Mouse (Mus musculus) forebrain, embryonic 12.5 days (tissue): ENCODE data around the gene Pde6d. TPM values are rescaled to one million over a fixed set of nuclear protein-coding genes. Genes with fewer than 3 reads are reported as not detected.
A peak's percentile ranks its signal among the peaks of the same experiment; 100 is the strongest.

Experiments
- ATAC-seq: fragments of 200-750 bp; cut with Nextera tagmentation; 2 replicates; pipeline ENCODE4 v1.8.0; 2017; ENCODE audit warnings: moderate TSS enrichment; ENCODE audit not compliant: low FRiP score
- H3K27ac ChIP-seq: fragments of 300-500 bp; sonication (generic); 2 replicates; pipeline ENCODE4 v1.5.1; 2016; ENCODE audit warnings: mild to moderate bottlenecking
- H3K27me3 ChIP-seq: fragments of 300-500 bp; sonication (generic); 2 replicates; pipeline ENCODE4 v1.6.1; 2016; ENCODE audit warnings: mild to moderate bottlenecking
- H3K36me3 ChIP-seq: fragments of 300-500 bp; sonication (generic); replicated peaks from 2 replicates; pipeline ENCODE4 v1.6.1; 2016; ENCODE audit warnings: mild to moderate bottlenecking
- H3K4me1 ChIP-seq: fragments of 300-500 bp; sonication (generic); 2 replicates; pipeline ENCODE4 v1.6.1; 2016
- H3K4me2 ChIP-seq: fragments of 300-500 bp; sonication (generic); 2 replicates; pipeline ENCODE4 v1.6.1; 2016; ENCODE audit warnings: mild to moderate bottlenecking, moderate library complexity
- H3K4me3 ChIP-seq: fragments of 300-500 bp; sonication (generic); replicated peaks from 2 replicates; pipeline ENCODE4 v1.5.1; 2016; ENCODE audit warnings: mild to moderate bottlenecking
- H3K9ac ChIP-seq: fragments of 300-500 bp; sonication (generic); 2 replicates; pipeline ENCODE4 v1.6.1; 2016; ENCODE audit warnings: mild to moderate bottlenecking
- H3K9me3 ChIP-seq: fragments of 300-500 bp; sonication (generic); 2 replicates; pipeline ENCODE4 v1.6.1; 2016
- WGBS: fragments of 180-500 bp; shearing (Covaris S2); methylation state at CpG from one replicate; pipeline ENCODE4 v1.1.7; 2016; 5-methylcytosine and 5-hydroxymethylcytosine counted together
- polyA plus RNA-seq: library from polyadenylated mRNA; unstranded; fragments of >200 nt; fragmentation: Nextera tagmentation; extraction: Ambion mirVana; gene quantifications from 2 replicates; pipeline ENCODE4 v1.2.1, GENCODE M21; 2016

Pde6d gene
- polyA plus RNA-seq, 1 experiment from 2014 or later: 91.7 TPM

DNA sequence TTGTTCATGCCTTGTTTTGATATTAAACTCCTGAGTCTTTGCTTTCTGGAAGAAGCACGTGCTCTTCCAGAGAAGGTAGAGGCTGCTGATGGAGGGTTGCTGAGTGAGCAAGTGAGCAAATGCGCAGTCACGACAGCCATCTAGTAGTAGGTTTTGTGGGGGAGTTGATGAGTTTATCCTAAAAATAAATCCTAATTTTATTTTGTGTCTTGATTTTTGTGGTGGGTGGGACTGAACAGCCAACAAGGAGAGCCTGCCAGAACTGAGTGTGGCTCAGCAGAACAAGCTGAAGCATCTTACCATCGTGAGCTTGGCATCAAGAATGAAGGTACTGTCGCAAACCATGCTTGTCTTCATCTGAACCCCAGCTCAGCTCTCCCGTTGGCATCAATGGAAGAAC lies 14.1 kb upstream of the Pde6d start:
- no peak for ATAC-seq
- Histone ChIP-seq H3K36me3 (peaks cover 47% of the 10 kb centered on the region), H3K27ac (no peak overlapping the region), H3K27me3 (no peaks in the 10 kb centered on the region), H3K9me3 (no peaks in the 10 kb centered on the region), H3K4me1 (no peaks in the 10 kb centered on the region), H3K9ac (no peak overlapping the region), H3K4me2 (no peak overlapping the region), H3K4me3 (no peak overlapping the region)
- WGBS: 96% methylated on average over 6 of the region's 6 CpGs

DNA sequence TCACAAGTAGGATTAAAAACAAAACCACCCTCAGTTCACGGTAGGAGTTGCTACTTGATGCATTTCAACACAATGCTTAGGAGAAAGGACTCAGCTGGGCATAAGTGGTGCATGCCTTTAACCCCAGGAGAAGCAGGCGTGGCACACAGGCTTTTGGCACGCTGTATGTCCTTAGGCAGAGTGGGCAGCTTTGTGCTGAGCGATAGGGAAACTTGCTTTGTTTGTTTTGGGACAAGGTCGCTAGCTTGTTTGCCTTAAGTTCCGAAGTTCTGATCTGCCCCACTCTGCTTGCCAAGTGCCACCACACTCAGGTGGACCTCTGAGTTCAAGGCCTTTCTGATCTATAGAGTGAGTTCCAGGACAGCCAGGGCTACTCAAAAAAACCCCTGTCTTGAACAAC lies 12.9 kb upstream of the Pde6d start:
- 92% methylated on average over 6 of the region's 6 CpGs for WGBS
- no peaks in the 10 kb centered on the region for H3K4me1 ChIP-seq
- ATAC-seq: no peak
- H3K4me3 ChIP-seq: no peak overlapping the region
- H3K4me2 ChIP-seq: no peak overlapping the region
- H3K9me3 ChIP-seq: no peaks in the 10 kb centered on the region
- H3K27ac ChIP-seq: no peak overlapping the region
- no peaks in the 10 kb centered on the region for H3K27me3 ChIP-seq
- no peak overlapping the region for H3K9ac ChIP-seq
- H3K36me3 ChIP-seq: peaks cover 39% of the 10 kb centered on the region

DNA sequence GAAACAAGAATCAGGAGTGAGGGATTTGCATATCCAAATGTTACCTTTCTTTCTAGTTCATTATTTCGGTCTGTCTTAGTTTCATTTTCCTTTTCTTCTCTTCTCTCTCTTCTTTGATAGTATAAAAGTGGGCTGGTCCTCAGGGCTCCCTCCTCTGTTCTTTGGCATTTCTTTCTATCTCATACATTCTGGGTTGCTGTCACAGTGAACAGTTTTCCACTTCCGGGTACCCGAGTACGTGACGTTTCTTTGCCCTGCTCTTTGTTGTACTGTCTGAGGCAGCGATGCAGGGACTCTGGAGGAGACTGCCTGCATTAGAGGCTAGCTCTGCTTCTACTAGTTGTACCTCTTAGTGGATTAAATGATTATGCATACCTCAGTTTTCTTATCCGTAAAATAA lies 12.1 kb upstream of the Pde6d start:
- Histone ChIP-seq H3K27me3 (no peaks in the 10 kb centered on the region), H3K4me1 (no peaks in the 10 kb centered on the region), H3K36me3 (peaks cover 40% of the 10 kb centered on the region), H3K4me3 (no peak overlapping the region), H3K4me2 (no peak overlapping the region), H3K27ac (no peak overlapping the region), H3K9me3 (no peaks in the 10 kb centered on the region), H3K9ac (no peak overlapping the region)
- WGBS: 92% methylated on average over 7 of the region's 7 CpGs
- no peak for ATAC-seq

DNA sequence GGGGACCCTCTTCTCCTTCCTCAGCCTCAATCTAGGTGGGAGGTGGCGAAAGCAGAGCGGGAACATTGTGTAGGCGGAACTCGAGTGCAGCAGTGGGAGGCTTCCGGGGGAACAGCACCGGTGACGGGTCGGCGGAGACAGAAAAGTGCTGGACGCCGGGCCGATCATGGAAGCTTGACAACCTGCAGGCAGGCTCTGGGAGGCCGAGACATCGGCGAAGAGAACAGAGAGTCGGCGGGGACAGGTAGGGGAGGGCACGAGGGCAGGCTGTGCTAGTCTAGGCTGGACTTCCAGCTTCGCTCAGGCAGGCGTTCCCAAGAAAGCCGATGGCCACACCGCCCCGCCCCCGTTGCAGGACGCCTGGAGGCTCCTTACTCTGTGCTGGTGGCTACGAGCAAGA lies 4.6 kb upstream of the Pde6d start:
- peak overlapping the region; percentile 74 for H3K4me2 ChIP-seq
- WGBS: under 1% methylated on average over 26 of the region's 26 CpGs
- peak; percentile 47 for ATAC-seq
- peak overlapping the region; percentile 95 for H3K4me3 ChIP-seq
- H3K4me1 ChIP-seq: peaks cover 17% of the 10 kb centered on the region
- no peaks in the 10 kb centered on the region for H3K27me3 ChIP-seq
- peak overlapping the region; percentile 31; the same call in 1 of the 2 replicates for H3K27ac ChIP-seq
- H3K36me3 ChIP-seq: peaks cover 13% of the 10 kb centered on the region
- H3K9me3 ChIP-seq: no peaks in the 10 kb centered on the region
- peak overlapping the region; percentile 86 for H3K9ac ChIP-seq

- no peaks in the 10 kb centered on the region for H3K9me3 ChIP-seq
- ATAC-seq: no peak
- no peak overlapping the region for H3K4me2 ChIP-seq
- no peak overlapping the region for H3K9ac ChIP-seq
- H3K27ac ChIP-seq: no peak overlapping the region
- WGBS: 73% methylated on average over 2 of the region's 2 CpGs
- H3K36me3 ChIP-seq: no peaks in the 10 kb centered on the region
- H3K27me3 ChIP-seq: no peaks in the 10 kb centered on the region
- no peak overlapping the region for H3K4me3 ChIP-seq
- H3K4me1 ChIP-seq: peaks cover 30% of the 10 kb centered on the region
These were observed 1.3 kb upstream of the Pde6d start for GRCm38 (mm10) chr1:86583709-86584108.

GRCm38 (mm10) chr1:86581692-86582450 lies 558 bp downstream of the Pde6d start:
- no peaks in the 10 kb centered on the region for H3K27me3 ChIP-seq
- no peaks in the 10 kb centered on the region for H3K36me3 ChIP-seq
- peak overlapping the region; percentile 85 for H3K4me3 ChIP-seq
- WGBS: 3% methylated on average over 35 of the region's 38 CpGs
- ATAC-seq: peak; percentile 78
- peak overlapping the region; percentile 73 for H3K27ac ChIP-seq
- peaks cover 21% of the 10 kb centered on the region for H3K4me1 ChIP-seq
- H3K9ac ChIP-seq: peak overlapping the region; percentile 84
- no peaks in the 10 kb centered on the region for H3K9me3 ChIP-seq
- peak overlapping the region; percentile 76 for H3K4me2 ChIP-seq

GRCm38 (mm10) chr1:86580426-86580825 lies 2.0 kb downstream of the Pde6d start:
- no peak for ATAC-seq
- H3K27me3 ChIP-seq: no peaks in the 10 kb centered on the region
- H3K4me3 ChIP-seq: no peak overlapping the region
- no peak overlapping the region for H3K9ac ChIP-seq
- 78% methylated on average over 6 of the region's 6 CpGs for WGBS
- H3K36me3 ChIP-seq: no peaks in the 10 kb centered on the region
- no peak overlapping the region for H3K27ac ChIP-seq
- peaks cover 17% of the 10 kb centered on the region for H3K4me1 ChIP-seq
- no peaks in the 10 kb centered on the region for H3K9me3 ChIP-seq
- no peak overlapping the region for H3K4me2 ChIP-seq

DNA sequence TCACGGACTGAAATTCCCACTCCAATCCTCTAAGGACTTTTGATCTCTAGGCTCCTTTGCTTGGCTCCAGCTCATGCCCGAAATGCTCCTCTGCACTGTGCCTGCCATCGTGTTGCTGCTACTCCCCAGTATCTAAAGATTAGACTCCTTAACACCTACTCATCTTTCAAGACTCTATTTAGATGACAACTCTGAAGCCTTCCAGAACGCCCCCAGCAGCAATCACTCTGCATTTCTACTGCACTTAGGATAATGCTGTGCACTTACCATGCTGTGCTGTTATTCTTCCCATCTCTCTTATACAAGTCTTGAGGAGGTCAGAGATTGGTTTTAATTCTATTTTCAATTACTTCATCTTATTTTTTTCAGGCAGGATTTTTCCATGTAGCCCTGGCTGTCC lies 10.5 kb downstream of the Pde6d start:
- WGBS: 89% methylated on average over 4 of the region's 4 CpGs

DNA sequence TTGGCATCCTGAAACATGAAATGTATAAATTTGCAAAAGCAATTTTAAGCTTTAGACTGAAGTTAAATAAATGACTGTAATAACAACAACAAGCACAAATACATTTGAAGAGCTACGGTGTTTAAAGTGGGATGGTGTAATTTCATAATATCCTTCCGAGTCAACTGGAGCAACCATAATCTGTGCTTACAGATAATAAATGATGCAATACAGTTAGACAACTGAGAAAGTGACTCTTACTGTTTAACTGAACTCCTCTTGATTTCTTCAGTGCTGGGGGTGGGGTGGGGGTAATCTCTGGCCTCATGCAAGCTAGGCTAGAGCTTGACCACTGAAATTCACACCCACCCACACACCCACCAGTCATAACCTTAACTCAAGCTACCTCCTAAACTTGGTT lies 11.0 kb downstream of the Pde6d start:
- 96% methylated on average over 2 of the region's 2 CpGs for WGBS
- H3K36me3 ChIP-seq: peaks cover 4% of the 10 kb centered on the region; the same call in 1 of the 2 replicates
- H3K4me1 ChIP-seq: no peaks in the 10 kb centered on the region
- no peak overlapping the region for H3K27ac ChIP-seq
- no peaks in the 10 kb centered on the region for H3K27me3 ChIP-seq
- H3K4me2 ChIP-seq: no peak overlapping the region
- H3K9me3 ChIP-seq: no peaks in the 10 kb centered on the region
- ATAC-seq: no peak
- H3K4me3 ChIP-seq: no peak overlapping the region
- H3K9ac ChIP-seq: no peak overlapping the region

More for the DNA sequence above, 10.5 kb downstream of the Pde6d start:
- H3K27ac ChIP-seq: no peak overlapping the region
- no peaks in the 10 kb centered on the region for H3K4me1 ChIP-seq
- no peak overlapping the region for H3K4me3 ChIP-seq
- no peak overlapping the region for H3K4me2 ChIP-seq
- H3K9ac ChIP-seq: no peak overlapping the region
- no peaks in the 10 kb centered on the region for H3K9me3 ChIP-seq
- H3K27me3 ChIP-seq: no peaks in the 10 kb centered on the region
- no peak for ATAC-seq
- H3K36me3 ChIP-seq: peaks cover 4% of the 10 kb centered on the region; the same call in 1 of the 2 replicates

DNA sequence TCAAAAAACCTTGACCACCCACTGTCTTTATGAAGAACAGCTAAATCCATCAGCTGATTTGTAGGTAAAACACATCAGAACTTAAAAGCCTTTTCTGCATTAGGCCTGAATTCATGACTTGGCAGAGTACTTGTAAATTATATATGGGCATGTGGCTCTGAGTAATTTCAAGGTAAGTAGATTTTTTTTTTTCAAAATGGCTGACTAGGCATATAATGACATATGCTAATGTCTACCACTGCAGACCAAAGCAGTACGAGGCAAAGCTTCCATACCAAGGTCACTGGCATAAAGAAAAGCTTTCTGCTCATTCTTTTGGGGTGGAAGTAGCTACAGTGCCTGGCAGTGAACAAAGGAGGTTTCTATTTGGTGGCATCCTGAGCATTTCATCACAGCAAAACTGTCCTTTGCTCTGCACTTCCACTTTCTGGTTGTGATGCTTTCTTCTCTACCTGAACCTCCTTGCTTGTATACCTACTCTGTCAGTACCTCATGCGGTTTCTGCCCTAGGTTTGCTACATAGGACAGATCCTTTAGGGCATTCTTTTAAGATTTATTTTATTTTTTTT lies 13.1 kb downstream of the Pde6d start:
- no peak overlapping the region for H3K4me3 ChIP-seq
- no peaks in the 10 kb centered on the region for H3K9me3 ChIP-seq
- peaks cover 5% of the 10 kb centered on the region; the same call in 1 of the 2 replicates for H3K36me3 ChIP-seq
- no peak overlapping the region for H3K9ac ChIP-seq
- ATAC-seq: no peak
- no peak overlapping the region for H3K27ac ChIP-seq
- H3K4me1 ChIP-seq: no peaks in the 10 kb centered on the region
- no peaks in the 10 kb centered on the region for H3K27me3 ChIP-seq
- 87% methylated on average over 2 of the region's 2 CpGs for WGBS
- H3K4me2 ChIP-seq: no peak overlapping the region

DNA sequence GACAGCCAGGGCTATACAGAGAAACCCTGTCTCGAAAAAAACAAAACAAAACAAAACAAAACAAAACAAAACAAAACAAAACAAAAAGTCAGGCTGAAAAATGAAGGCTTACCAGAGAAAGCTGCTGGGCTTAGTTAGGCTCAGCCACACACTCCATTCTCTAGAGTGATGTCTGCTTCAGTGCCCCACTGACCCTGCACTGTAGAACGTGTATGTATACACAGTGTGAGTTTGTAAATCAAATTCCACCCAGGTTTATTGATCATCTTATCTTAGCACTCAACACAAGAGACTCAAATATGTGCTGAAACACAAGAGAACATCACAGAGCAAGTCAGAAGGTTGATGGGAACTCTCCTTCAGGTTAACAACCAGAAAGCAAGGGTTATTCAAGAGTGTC lies 14.0 kb downstream of the Pde6d start:
- Histone ChIP-seq H3K27me3 (no peaks in the 10 kb centered on the region), H3K9me3 (no peaks in the 10 kb centered on the region), H3K4me3 (no peak overlapping the region), H3K4me1 (no peaks in the 10 kb centered on the region), H3K9ac (no peak overlapping the region), H3K27ac (no peak overlapping the region), H3K4me2 (no peak overlapping the region), H3K36me3 (peaks cover 14% of the 10 kb centered on the region)
- ATAC-seq: no peak
- 84% methylated on average over 2 of the region's 2 CpGs for WGBS

DNA sequence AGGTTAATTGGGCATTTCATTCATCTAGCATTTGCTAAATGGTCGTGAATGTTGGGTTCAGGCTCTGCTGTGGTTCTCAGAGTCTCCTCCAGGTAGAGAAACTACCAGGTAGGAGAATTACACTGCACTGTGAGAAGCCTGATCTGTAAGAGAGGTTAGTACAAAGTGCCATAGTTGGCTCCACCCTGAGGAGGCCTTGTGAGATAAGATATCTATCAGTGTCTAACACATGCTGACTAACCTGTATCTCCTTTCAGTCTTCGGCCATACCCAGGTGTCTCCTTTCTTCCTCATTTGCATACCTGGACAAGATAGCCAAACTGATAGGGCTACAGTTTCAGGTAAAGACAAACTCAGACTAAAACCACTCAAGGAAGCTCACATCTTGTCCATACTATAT lies 19.8 kb downstream of the Pde6d start:
- ATAC-seq: no peak
- WGBS: 93% methylated on average over 2 of the region's 2 CpGs
- Histone ChIP-seq H3K27me3 (no peaks in the 10 kb centered on the region), H3K9ac (no peak overlapping the region), H3K4me3 (no peak overlapping the region), H3K9me3 (no peaks in the 10 kb centered on the region), H3K27ac (no peak overlapping the region), H3K36me3 (peaks cover 17% of the 10 kb centered on the region), H3K4me1 (no peaks in the 10 kb centered on the region), H3K4me2 (no peak overlapping the region)

DNA sequence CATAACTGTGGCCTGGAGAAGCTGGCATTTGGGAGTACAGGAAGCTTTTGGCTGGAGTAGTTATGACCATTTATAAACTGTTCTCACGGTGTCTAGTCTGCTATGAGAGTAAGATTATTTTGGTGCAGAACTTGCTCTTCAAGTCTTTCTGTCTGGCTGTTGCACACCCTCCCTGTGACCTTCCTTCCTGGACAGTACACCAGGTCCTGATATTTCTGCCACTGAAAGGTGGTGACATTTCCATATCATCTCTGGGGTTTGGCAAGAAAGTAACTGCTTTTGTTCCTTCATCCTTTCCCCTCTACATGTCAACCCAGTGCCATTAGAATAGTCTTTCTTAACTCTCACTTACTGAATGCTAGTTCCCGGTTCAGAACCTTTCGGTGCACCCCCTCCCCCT lies 23.2 kb downstream of the Pde6d start:
- 89% methylated on average over 3 of the region's 3 CpGs for WGBS
- H3K4me2 ChIP-seq: no peak overlapping the region
- no peak overlapping the region for H3K27ac ChIP-seq
- no peaks in the 10 kb centered on the region for H3K9me3 ChIP-seq
- no peak for ATAC-seq
- H3K36me3 ChIP-seq: peaks cover 30% of the 10 kb centered on the region
- H3K4me3 ChIP-seq: no peak overlapping the region
- no peaks in the 10 kb centered on the region for H3K4me1 ChIP-seq
- H3K9ac ChIP-seq: no peak overlapping the region
- H3K27me3 ChIP-seq: no peaks in the 10 kb centered on the region
